Mouse (Mus musculus): ENCODE data around the gene Mymx. TPM values are rescaled to one million over a fixed set of nuclear protein-coding genes. Genes with fewer than 3 reads are reported as not detected.

Mymx gene
- polyA plus RNA-seq, 1 experiment from 2014 or later: not detected

DNA sequence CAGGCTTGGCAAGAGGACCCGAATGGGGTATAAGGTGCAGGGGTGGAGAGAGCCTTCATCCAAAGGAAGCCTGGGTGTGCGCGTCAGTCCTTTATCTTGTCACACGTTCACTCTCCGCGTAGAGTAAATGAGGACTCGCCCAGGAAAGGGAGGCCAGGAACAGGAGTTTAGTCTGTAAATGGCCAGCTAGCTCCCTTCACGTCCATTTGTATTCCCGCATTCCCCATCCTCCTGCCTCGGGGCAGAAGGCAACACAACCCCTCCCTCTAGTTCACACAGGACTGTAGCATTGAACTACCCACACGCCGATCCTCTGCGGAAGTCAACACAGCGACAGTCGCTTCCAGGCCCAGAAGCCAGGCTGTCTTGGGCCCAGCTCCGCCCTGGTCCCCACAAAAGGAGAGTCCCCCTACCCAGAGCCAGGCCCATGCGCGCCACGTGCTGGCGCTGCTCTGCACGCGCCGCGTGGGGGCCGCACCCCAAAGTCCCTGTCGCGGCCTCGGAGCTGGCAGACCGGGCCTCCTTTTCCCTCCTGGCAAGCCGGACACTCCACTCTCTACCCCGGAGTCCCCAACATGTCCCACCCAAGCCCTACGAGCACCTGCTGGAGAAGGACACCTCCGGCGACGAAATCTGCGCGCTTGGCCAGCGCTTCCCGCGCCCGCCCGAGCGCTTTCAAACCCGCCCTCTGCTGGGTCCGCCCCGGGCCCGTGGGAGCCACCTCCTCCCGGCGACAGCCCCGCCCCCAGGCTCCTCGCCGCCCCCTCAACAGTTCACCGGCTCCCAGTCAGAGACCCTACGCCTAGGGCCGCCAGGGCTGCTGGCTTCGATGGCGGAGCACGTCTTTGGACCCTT is 6.8 kb downstream of the Mymx start:
- H3K9ac ChIP-seq (ENCODE audit: low read length): peak overlapping the region; percentile 68
- no peaks in the 10 kb centered on the region for H3K36me3 ChIP-seq (ENCODE audit: control insufficient read depth, insufficient read depth, low read length)
- ATAC-seq (ENCODE audit: low FRiP score) (peak; percentile 71), DNase-seq (ENCODE audit: low spot score, missing footprints) (peak; percentile 95)
- H3K4me1 ChIP-seq (ENCODE audit: control insufficient read depth, insufficient read depth, low read length): peaks cover 36% of the 10 kb centered on the region
- peaks cover 26% of the 10 kb centered on the region for H3K27me3 ChIP-seq (ENCODE audit: control insufficient read depth, insufficient read depth, low read length)
- no peaks in the 10 kb centered on the region for H3K9me3 ChIP-seq (ENCODE audit: control insufficient read depth, low read length)
- WGBS: 1% methylated on average over 58 of the region's 58 CpGs
- H3K27ac ChIP-seq (ENCODE audit: low read depth, low read length): no peak overlapping the region
- peak overlapping the region; percentile 96 for H3K4me2 ChIP-seq
- peak overlapping the region; percentile 43 for H3K4me3 ChIP-seq (ENCODE audit: low read depth, low read length)

DNA sequence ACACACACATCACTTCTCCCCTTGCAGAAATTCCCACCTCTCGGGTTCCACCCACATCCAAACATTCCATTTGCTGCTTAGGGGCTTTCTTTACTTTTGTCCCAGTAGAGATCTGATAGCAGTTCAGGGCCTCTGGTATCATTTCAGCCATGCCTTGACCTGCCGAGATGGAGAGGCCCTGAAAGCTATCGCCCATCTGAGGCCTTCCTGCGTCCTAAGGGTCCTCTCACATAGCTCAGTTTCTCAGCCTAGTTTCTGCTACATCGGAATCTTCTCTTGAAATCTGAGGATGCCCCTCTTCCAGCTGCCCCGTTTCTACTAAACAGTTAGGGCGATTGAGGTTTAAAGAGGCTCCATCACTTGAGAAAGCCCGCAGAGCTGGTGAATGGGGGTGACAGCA is 7.7 kb downstream of the Mymx start:
- Histone ChIP-seq H3K9me3 (ENCODE audit: control insufficient read depth, low read length) (no peaks in the 10 kb centered on the region), H3K4me1 (ENCODE audit: control insufficient read depth, insufficient read depth, low read length) (peaks cover 29% of the 10 kb centered on the region), H3K4me2 (peak overlapping the region; percentile 96), H3K36me3 (ENCODE audit: control insufficient read depth, insufficient read depth, low read length) (no peaks in the 10 kb centered on the region), H3K27me3 (ENCODE audit: control insufficient read depth, insufficient read depth, low read length) (peaks cover 21% of the 10 kb centered on the region), H3K4me3 (ENCODE audit: low read depth, low read length) (peak overlapping the region; percentile 43; the same call in 1 of the 2 replicates), H3K9ac (ENCODE audit: low read length) (peak overlapping the region; percentile 68), H3K27ac (ENCODE audit: low read depth, low read length) (no peak overlapping the region)
- DNase-seq (ENCODE audit: low spot score, missing footprints) (no peak), ATAC-seq (ENCODE audit: low FRiP score) (no peak)
- 47% methylated on average over 8 of the region's 8 CpGs for WGBS

DNA sequence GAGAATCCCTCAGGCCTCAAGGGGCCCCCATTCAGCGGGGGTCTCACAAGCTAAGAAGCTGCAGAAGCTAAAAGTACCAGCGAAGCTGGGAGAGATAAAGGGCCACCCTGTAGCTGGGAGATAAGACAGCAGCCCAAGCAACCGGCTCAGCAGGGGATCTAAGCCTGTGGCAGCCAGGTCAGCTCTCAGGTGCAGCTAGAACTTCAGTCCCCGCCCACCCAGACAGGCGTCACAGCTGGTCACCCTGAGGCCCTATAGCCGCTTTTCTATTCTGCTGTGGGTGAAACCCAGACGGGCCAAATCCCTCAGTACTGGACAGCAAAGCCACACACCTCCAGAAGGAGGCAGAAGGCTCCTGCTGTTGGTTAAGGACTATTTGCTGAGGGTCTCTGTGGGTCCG is 8.4 kb downstream of the Mymx start:
- no peak overlapping the region for H3K9ac ChIP-seq (ENCODE audit: low read length)
- H3K4me1 ChIP-seq (ENCODE audit: control insufficient read depth, insufficient read depth, low read length): peaks cover 27% of the 10 kb centered on the region
- no peaks in the 10 kb centered on the region for H3K9me3 ChIP-seq (ENCODE audit: control insufficient read depth, low read length)
- H3K36me3 ChIP-seq (ENCODE audit: control insufficient read depth, insufficient read depth, low read length): no peaks in the 10 kb centered on the region
- no peak for ATAC-seq (ENCODE audit: low FRiP score)
- peaks cover 21% of the 10 kb centered on the region for H3K27me3 ChIP-seq (ENCODE audit: control insufficient read depth, insufficient read depth, low read length)
- 14% methylated on average over 8 of the region's 8 CpGs for WGBS
- H3K4me2 ChIP-seq: no peak overlapping the region
- no peak overlapping the region for H3K27ac ChIP-seq (ENCODE audit: low read depth, low read length)
- no peak overlapping the region for H3K4me3 ChIP-seq (ENCODE audit: low read depth, low read length)
- DNase-seq (ENCODE audit: low spot score, missing footprints): no peak

GRCm38 (mm10) chr17:45592606-45593431 is 9.1 kb downstream of the Mymx start:
- ATAC-seq (ENCODE audit: low FRiP score) (no peak), DNase-seq (ENCODE audit: low spot score, missing footprints) (no peak)
- Histone ChIP-seq H3K36me3 (ENCODE audit: control insufficient read depth, insufficient read depth, low read length) (no peaks in the 10 kb centered on the region), H3K9ac (ENCODE audit: low read length) (no peak overlapping the region; the same call in 1 of the 2 replicates), H3K4me3 (ENCODE audit: low read depth, low read length) (no peak overlapping the region), H3K27ac (ENCODE audit: low read depth, low read length) (no peak overlapping the region), H3K4me1 (ENCODE audit: control insufficient read depth, insufficient read depth, low read length) (peaks cover 27% of the 10 kb centered on the region), H3K4me2 (no peak overlapping the region; the same call in 1 of the 2 replicates), H3K9me3 (ENCODE audit: control insufficient read depth, low read length) (no peaks in the 10 kb centered on the region), H3K27me3 (ENCODE audit: control insufficient read depth, insufficient read depth, low read length) (peaks cover 21% of the 10 kb centered on the region)
- 56% methylated on average over 8 of the region's 8 CpGs for whole genome bisulfite sequencing

DNA sequence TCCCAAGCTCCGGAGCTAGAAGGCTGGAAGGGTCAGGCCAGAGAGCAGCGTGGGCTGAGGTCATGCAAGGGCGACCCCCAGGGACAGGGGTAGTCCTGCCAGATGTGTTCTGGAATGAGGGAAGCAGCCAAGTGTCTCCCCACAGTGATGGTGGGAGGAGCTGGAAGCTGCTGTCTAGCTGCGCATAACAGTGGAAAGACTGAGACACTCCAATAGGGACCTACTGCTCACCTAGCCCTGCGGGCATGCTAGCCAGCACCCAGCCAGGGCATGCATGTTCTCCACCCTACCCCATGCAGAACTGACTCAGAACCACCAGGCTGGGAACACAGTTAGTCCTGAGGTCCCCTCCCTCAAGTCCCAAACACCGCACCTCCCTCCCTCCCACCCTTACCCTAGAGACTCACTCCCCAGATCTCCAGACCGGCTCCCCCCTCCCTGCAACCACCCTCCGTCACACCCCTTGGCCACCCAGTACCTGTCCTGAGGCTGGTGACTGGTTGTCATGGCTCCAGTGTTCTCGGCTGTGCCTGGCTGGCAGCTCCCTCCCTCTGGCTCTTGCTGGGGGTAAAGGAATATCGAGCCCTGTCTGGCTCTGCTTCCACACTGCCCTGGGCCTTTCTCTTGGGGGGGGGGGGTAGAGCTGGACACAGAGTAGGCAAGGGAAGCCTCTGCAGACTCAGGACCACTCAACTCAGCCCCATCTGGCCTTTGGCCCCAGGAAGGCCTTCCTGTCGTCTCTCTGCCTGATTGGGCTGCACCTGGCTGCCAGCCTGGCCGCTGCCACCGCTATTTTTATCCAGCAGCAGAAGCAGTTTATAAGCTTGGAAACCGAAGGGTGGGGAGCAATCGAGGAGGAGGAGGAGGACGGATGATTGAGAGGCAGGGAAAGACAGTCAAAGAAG is 9.9 kb downstream of the Mymx start:
- Histone ChIP-seq H3K4me3 (ENCODE audit: low read depth, low read length) (no peak overlapping the region), H3K27ac (ENCODE audit: low read depth, low read length) (no peak overlapping the region), H3K9ac (ENCODE audit: low read length) (peak overlapping the region; percentile 27), H3K36me3 (ENCODE audit: control insufficient read depth, insufficient read depth, low read length) (peaks cover 2% of the 10 kb centered on the region; the same call in 1 of the 2 replicates), H3K4me2 (peak overlapping the region; percentile 9; the same call in 1 of the 2 replicates), H3K4me1 (ENCODE audit: control insufficient read depth, insufficient read depth, low read length) (peaks cover 27% of the 10 kb centered on the region), H3K27me3 (ENCODE audit: control insufficient read depth, insufficient read depth, low read length) (peaks cover 21% of the 10 kb centered on the region), H3K9me3 (ENCODE audit: control insufficient read depth, low read length) (no peaks in the 10 kb centered on the region)
- 56% methylated on average over 16 of the region's 16 CpGs for WGBS
- no peak for DNase-seq (ENCODE audit: low spot score, missing footprints)
- no peak for ATAC-seq (ENCODE audit: low FRiP score)

- 88% methylated on average over 6 of the region's 6 CpGs for WGBS
- H3K27me3 ChIP-seq (ENCODE audit: control insufficient read depth, insufficient read depth, low read length): peaks cover 13% of the 10 kb centered on the region
- H3K27ac ChIP-seq (ENCODE audit: low read depth, low read length): no peak overlapping the region
- H3K9ac ChIP-seq (ENCODE audit: low read length): no peak overlapping the region
- no peak overlapping the region for H3K4me3 ChIP-seq (ENCODE audit: low read depth, low read length)
- DNase-seq (ENCODE audit: low spot score, missing footprints) (no peak), ATAC-seq (ENCODE audit: low FRiP score) (no peak)
- H3K4me2 ChIP-seq: no peak overlapping the region
- peaks cover 20% of the 10 kb centered on the region for H3K4me1 ChIP-seq (ENCODE audit: control insufficient read depth, insufficient read depth, low read length)
- H3K9me3 ChIP-seq (ENCODE audit: control insufficient read depth, low read length): no peaks in the 10 kb centered on the region; the same call in 1 of the 2 replicates
- peaks cover 5% of the 10 kb centered on the region; the same call in 1 of the 2 replicates for H3K36me3 ChIP-seq (ENCODE audit: control insufficient read depth, insufficient read depth, low read length)
Observed at GRCm38 (mm10) chr17:45590410-45590809, 11.5 kb downstream of the Mymx start.

DNA sequence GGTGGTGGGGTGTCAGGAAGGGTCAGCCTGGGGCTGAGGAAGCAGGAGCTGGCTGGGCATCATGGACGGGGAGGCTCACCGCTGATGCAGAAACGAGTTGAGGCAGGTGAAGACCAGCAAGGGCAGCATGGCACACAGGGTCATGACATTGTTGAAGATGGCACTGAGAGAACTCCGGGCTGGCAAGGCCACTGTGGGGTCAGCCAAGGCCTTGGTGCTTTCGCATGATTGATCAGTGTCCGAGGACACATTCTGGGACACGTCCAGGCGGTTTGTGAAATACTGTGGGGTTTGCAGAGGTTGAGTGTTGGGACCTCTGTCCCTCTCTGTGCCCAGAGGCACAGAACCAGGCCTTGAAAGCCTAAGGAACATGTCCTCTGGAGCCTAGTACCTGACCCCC is 12.1 kb downstream of the Mymx start:
- H3K4me3 ChIP-seq (ENCODE audit: low read depth, low read length): no peak overlapping the region
- DNase-seq (ENCODE audit: low spot score, missing footprints) (no peak), ATAC-seq (ENCODE audit: low FRiP score) (no peak)
- no peak overlapping the region for H3K27ac ChIP-seq (ENCODE audit: low read depth, low read length)
- H3K36me3 ChIP-seq (ENCODE audit: control insufficient read depth, insufficient read depth, low read length): peaks cover 5% of the 10 kb centered on the region; the same call in 1 of the 2 replicates
- H3K4me2 ChIP-seq: no peak overlapping the region
- peaks cover 8% of the 10 kb centered on the region for H3K27me3 ChIP-seq (ENCODE audit: control insufficient read depth, insufficient read depth, low read length)
- no peaks in the 10 kb centered on the region; the same call in 1 of the 2 replicates for H3K9me3 ChIP-seq (ENCODE audit: control insufficient read depth, low read length)
- 95% methylated on average over 8 of the region's 8 CpGs for WGBS
- H3K9ac ChIP-seq (ENCODE audit: low read length): no peak overlapping the region
- H3K4me1 ChIP-seq (ENCODE audit: control insufficient read depth, insufficient read depth, low read length): peaks cover 19% of the 10 kb centered on the region

- DNase-seq (ENCODE audit: low spot score, missing footprints) (no peak), ATAC-seq (ENCODE audit: low FRiP score) (no peak)
- peaks cover 19% of the 10 kb centered on the region for H3K4me1 ChIP-seq (ENCODE audit: control insufficient read depth, insufficient read depth, low read length)
- no peaks in the 10 kb centered on the region; the same call in 1 of the 2 replicates for H3K9me3 ChIP-seq (ENCODE audit: control insufficient read depth, low read length)
- no peak overlapping the region for H3K27ac ChIP-seq (ENCODE audit: low read depth, low read length)
- WGBS: 95% methylated on average over 7 of the region's 7 CpGs
- peaks cover 2% of the 10 kb centered on the region; the same call in 1 of the 2 replicates for H3K27me3 ChIP-seq (ENCODE audit: control insufficient read depth, insufficient read depth, low read length)
- H3K4me2 ChIP-seq: no peak overlapping the region
- no peak overlapping the region for H3K9ac ChIP-seq (ENCODE audit: low read length)
- peaks cover 5% of the 10 kb centered on the region; the same call in 1 of the 2 replicates for H3K36me3 ChIP-seq (ENCODE audit: control insufficient read depth, insufficient read depth, low read length)
- H3K4me3 ChIP-seq (ENCODE audit: low read depth, low read length): no peak overlapping the region
Observed at GRCm38 (mm10) chr17:45589236-45589635, 12.7 kb downstream of the Mymx start.
